Mouse (Mus musculus) mouse embryonic stem cell (cell line): ENCODE data around the gene Hnrnpm.

Experiments
- in situ Hi-C, 2 experiments: fragments of 300-500 bp; cut with MboI; formaldehyde crosslinking; loops; 1 replicate in 1 of 2; 3 replicates in 1 of 2; pipeline ENCODE4 v1.14.3; 2019 to 2020; ENCODE audit warnings: low sequenced_read_pairs in 2 of 2, low pct_unique_long_range_greater_than_20kb in 1 of 2, mixed read lengths in 1 of 2; ENCODE audit not compliant: unreplicated experiment in 1 of 2

Hnrnpm gene

DNA sequence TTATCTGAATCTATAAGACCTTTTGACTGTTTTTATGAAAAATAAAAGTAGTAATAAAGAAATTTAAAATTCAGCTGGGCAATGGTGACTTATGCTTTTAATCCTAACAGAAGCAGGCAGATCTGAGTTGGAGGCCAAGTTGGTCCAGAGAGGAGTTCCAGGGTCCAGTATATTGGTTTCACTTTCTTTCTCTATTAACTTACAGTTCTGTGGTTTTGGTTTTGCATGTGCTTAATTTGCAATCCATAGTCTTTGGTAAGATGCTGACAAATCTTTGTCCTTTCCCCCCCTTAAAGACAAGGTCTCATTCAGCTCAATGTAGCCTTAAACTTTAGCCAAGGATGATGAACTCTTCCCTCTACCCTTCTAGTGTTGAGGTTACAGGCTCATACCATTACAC, 7.9 kb downstream of the Hnrnpm start:
- in situ Hi-C loops = no loop called here

DNA sequence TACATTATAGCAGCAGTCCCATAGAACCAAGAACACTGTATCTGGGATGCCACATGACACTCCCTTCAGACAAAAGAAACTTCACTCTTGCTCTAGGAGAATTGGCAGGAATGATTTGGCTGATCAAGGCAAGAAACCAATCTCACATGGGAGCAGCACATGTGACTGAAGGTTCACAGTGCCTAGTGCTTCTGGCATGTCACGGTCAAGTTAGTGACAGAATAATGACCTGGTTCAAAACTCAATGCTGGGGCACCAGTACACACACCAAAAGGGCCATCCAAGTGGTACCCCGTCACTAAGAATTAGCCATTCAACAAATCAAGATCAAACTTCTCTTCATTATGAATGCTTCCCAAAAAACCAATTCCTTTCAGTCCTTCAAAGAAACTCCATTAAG, 10.6 kb downstream of the Hnrnpm start:
- in situ Hi-C loops = no loop called here

DNA sequence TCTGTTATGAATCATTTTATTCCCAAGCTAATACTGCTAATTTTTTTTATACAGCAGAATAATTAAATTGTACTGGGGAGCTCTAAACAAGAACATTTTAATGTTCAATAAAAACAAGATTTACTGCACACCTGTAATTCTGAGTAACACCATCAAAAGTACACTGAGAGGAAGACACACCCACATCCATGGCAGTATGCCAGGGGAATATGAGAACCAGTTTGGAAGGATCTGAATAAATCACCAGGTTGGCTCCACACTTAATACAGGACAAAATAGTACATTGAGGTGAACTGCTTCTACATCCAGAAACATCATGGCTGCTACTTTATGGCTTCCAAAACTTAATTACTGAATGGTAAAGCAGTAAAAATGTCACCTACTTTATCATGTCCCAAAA, 11.2 kb downstream of the Hnrnpm start:
- in situ Hi-C loops = no loop called here

DNA sequence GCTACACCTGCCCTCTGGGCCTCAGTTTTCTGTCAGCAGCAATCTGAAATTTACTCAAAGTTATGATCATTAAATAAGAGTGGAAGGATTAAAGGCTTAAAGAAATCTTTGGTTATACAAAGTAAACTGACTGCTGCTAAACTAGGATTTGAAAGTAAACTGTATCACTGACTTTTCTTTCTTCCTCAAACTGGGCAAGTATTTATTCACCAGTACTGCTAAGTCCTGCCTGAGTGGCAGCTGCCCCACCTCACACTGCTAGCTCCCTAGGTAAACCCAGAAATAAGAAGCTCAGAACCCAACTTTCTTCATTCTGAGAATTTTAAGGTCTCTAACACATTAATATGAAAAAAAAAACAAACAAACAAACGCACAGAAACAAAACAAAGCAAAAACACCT, 12.8 kb downstream of the Hnrnpm start:
- in situ Hi-C loops = no loop called here

DNA sequence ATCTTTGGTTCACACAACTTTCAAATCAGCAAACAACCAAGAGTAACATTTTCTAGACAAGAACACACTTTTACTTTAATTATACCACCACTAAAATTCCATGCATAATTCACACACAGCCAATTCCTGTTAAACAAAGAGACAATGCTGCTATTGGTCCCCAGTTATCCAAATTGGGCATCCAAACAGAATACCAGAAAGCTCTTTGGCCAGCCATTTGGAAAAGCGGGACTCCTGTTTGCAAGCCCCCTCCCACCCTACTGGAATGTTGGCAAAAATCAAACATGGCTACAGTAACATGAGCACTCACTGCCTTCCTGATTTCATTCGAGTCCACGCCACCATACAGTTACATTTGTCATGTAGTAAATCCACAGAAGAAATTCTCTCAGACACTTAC, 17.0 kb downstream of the Hnrnpm start:
- in situ Hi-C loops = no loop called here

DNA sequence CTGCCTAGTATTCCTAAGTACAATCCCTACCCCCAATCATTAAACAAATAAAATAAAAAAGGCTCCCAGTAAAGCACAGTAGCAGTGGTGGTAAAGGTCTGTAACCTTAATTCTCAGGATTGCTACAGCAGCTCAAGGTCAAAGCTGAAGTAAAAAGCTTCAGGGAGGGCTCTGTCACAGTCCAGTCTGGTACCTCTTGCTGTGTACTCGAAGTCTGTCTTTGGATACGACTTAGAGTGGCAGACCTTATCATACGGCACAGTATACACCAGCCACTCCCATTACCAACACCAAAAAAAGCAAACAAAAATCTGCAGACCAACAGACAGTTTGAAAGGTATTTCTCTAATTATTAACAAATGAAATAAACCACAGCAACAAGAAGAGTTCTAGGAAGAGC, 19.8 kb downstream of the Hnrnpm start:
- in situ Hi-C loops = no loop called here

DNA sequence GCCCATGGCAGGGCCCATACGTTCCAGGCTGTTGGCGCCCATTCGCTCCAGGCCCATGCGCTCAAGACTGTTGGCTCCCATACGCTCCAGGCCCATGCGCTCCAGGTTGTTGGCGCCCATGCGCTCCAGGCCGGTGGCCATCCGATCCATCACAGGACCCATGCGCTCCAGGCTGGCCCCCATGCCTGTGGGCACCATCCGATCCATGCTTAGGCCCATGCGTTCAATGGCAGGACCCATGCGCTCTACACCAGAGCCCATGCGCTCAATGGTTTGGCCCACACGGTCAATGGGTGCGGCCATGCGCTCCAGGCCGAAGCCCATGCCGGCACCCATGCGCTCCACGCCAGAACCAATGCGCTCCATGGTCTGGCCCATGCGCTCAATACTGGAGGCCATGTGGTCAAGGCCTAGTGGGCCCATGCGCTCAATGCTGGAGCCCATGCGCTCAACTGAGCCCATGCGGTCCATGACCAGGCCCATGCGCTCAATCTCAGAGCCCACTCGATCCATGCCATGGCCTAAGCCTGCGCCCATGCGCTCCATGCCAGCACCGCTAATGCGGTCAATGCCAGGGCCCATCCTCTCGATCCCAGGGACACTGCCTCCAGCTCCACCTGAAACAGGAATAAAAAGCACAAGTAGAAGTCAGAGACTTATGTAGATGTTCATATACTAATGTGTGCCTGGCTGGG, 36.7 kb downstream of the Hnrnpm start:
- in situ Hi-C loops = no loop called here

DNA sequence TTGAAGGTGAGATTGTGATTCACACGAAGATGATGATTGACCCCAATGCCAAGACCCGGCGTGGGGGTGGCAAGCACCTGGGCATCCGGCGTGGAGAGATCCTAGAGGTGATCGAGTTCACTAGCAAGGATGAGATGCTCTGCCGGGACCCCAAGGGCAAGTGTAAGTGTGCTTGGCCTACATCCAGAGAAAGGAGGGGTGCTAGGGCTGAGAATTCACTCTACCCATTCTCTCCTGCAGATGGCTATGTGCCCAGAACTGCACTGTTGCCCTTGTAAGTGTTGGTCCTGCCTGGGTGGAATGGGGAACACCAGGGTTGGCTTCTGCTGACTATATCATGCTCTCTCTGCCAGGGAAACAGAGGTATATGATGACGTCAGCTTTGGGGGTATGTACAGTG, 41.6 kb downstream of the Hnrnpm start:
- in situ Hi-C loops = no loop called here

DNA sequence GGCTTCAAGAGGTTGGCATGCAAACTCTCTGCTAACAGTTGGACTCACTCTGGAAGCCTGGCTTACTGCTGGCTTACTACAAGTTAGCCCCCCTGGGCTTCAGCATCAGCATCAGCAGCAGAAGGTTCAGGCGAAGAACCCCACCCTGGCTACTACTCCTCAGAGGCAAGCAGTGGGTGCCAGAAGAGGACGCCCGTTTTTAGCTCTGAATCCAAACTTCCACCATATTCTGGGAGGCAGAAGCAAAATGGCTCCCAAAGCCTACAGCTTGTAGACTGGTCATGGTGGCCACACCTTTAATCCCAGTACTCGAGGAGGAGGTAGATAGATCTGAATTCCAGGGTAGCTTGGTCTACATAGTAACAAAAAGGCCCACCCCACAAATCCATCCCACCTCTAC, 42.6 kb downstream of the Hnrnpm start:
- in situ Hi-C loops = no loop called here

DNA sequence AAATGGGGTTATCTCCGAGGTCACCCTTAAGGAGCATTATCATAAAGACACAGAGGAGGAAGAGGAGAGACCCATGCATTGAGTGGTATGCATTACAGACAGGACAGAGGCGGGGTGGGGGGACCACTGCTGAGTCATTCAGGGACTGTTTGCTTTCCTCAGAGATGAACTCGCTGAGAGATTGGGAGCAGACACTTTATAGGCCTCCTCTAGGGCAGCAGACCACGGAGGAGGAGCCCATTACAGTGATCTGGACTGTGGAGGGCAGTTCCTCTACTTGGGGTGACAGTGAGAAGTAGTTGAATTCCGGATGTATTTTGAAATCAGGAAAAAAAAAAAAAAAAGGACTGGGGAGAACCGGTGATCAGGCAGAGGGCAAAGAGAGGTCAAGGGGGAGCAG, 46.9 kb downstream of the Hnrnpm start:
- in situ Hi-C loops = no loop called here

DNA sequence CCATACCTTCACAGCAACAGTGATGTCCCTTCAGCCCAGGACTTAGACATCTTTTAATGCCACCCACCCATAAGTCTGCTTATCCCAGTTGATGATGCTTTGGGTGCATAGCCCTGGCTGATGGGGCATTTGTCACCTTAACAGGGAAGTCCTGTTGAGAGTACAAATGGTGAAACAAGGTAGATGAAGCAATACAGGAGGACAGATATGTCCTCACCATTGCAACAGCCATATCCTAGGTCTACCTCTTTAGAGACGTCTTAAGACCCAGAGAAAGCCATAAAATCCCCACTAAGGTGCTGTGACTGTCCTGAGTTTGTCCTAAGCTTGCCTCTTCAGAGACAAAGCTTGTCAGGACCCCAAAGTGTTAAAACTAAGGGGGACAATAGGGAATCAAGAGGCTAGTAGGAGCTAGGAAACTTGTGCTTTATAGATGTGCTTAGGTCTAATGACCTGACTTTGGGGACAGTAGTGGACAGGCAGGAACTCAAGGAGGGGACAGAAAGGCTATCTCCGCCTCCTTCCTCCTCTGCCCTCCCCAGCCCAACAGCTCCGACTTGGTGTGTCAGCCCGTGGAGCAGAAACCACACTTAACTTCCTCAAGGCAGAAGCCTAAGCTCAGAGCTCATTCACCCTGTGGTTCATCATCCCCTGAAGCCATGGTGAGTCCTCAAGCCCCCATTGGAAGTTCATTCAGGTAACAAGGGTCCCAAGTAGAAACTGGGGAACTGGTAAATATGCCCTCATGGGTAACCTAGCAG, 49.0 kb downstream of the Hnrnpm start, which contains the start of gene Pram1:
TSS of gene Pram1 (plus strand) at position 541 of the 761 bp plus-strand sequence.
- in situ Hi-C loops = no loop called here

DNA sequence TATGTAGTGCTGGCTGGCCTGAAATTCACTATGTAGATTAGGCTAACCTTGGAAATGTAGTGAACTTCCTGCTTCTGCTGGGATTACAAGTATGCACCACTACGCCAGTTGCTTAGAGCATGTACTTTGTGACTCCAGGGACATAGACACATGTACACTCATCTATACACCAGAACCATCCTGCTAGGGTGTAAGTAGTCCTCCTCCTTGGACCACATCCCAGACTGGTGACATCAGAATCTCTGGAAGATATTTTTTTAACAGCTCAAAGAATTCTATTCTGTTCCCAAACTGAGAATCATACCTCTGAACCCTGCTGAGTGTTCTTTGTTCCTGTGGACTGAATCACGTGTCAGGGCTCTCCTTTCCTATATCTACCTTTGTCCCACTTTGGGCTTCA, 49.6 kb downstream of the Hnrnpm start:
- in situ Hi-C loops = no loop called here

DNA sequence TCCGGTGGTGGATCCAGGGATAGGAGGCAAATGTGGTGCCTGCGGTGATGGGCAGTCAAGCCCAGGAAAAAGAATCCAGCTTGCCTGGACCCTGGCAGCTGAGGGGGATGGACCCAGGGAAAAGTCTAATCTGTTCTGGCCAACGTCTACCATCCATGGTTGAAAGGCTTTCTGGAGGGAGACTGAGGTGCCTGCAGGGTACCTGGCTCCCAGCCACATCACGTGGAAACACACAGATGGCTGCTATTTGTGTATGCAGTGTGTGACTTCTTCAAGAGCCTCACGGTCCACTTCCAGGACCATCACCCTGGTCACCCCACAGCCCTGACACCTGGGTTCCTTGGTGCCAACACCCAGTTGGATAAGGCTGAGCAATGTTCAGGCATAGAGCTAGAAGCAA, 54.9 kb downstream of the Hnrnpm start:
- in situ Hi-C loops = no loop called here

DNA sequence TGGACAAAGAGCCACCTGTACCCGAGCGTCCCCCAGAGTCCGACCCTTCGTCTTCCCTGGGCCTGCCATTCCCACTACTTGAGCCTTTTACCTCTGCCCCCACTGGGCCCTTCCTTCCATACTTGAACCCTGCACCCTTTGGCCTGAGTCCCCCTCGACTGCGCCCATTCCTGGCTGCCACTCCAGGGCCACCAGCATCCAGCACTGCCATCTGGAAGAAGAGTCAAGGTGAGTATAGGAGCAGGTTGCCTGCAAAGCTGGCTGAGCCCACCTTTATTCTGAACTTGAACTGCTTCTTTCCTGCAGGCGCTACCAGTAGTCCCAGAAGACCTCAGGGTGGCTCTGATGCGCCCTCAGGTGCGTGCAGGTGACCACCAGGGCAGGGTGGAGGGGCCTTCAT, 55.4 kb downstream of the Hnrnpm start:
- in situ Hi-C loops = no loop called here

DNA sequence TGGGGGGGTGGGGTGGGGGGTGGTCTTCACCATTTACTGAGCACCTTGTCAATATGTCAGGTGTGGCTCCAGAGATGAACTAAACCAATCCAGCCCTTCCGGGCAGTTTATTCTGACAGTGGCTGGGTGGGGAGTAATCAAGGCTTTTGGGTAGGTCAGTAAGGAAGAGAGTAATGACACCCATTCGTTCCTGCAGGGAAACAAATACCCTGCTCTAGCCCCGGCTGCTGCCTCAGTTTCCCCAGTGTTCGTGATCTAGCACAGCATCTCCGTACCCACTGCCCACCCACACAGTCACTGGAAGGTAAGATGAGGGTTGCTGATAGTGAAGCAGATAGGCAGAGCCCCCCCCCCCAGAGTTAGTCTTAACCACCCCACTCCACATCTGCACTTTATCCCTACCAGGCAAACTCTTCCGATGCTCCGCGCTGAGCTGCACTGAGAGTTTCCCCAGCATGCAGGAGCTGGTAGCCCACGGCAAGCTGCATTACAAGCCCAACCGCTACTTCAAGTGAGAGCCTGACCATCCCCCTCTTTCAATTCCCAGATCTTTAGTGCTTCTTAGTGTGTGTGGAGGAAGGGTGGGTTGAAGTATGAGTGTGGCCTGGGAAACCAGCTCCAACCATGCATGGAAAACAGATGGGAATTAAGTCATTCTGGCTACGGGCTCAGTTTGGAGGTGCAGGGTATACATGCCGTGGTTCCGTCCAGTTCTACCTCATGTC, 56.3 kb downstream of the Hnrnpm start:
- in situ Hi-C loops = no loop called here

DNA sequence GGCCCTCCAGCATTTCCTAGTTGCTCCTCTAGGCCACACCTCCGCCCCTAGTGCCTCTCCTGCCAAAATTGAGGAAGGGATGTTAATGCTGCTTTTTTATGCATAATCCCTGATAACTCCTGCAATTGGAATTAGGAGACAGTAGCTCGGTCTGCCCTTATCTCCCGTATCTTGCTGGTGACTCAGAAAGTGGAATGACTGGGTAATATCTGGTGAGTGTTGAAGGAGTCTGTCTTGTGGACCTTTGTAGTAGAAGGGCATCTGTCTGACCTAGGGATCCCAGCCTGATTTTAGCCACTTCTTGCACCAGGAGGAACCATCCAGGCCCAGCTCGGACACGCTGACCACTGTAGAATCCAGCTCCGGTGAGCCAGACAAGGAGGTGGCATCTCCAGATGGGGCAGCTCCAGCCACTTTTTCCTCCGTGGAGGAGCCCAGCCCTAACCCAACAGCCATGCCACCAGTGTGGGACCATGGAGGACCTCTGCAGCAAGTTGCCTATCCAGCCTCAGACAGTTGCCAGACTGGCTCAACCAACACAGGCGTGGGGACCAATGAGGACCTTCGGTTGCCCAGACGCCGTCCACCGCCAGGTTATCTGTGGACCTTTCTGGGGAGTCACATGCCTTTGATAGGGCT, 57.1 kb downstream of the Hnrnpm start:
- in situ Hi-C loops = no loop called here

DNA sequence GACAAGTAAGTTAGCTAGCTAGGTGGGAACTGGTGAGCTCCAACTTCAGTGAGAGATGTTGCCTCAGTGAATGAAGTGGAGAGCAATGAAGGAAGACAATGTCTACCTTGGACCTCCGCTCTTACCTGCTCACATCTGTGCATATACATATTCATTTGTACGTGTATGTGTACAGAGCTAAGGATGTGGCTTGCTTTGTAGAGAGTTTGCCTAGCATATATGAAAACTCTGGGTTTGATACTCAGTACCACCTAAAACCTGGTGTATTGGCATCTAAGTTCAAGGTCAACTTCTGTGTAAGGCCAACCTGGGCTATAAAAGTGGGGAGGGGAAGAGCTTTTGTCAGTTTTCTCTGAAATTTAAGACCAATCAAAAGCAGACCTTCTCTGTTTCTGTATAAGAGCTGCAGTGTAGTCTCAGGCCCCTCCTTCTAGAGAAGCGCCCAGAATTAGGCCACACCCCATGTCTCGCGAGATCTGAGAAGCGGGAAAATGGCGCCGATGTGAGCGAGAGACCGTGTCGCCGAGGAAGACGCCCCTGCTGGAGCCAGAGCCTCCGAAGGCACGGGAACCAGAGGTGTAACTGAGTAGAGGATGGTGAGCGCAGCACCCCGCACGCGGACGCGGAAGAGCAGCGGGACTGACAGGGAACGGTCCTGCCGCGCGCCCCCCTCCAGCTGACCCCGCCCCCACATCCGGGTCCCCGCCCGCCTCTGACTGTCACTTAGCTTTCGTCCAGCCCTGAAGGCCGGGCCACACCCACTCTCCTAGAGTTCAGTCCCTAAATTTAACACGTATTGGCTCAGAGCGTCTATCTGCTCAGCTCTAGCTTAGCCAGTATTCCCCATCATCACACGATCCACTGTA, 57.8 kb downstream of the Hnrnpm start, which contains the start of gene Zfp414:
TSS of gene Zfp414 (plus strand) at position 470 of the 866 bp plus-strand sequence.
- in situ Hi-C loops = no loop called here

DNA sequence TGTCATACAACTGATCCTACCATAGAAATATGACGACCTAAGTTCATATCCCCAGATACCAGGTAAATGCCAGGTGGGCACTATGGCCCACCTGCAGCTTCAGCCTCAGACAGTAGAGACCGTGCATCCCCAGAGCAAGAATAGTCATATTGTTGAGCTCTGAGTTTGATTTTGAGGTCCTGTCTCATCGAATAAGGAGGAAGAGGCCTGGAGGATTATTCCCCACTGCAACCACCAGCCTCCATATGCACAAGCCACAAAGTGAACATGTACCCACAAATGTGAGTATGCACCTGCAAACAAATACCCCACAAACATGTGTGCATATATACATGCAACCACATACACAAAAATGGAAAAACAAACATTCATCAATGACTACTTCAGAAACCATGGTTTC, 59.4 kb downstream of the Hnrnpm start:
- in situ Hi-C loops = no loop called here
